Mouse (Mus musculus): ENCODE measurements at regions not wholly inside any gene's neighbourhood (a gene's known extent, or its start where the extent isn't known, plus 50 kb on each side); places are given as distances from the start of the nearest gene placed in this dataset.

GRCm38 (mm10) chr13:102251709-102252108 lies 441.6 kb upstream of the Cd180 start:
- TF ChIP-seq POLR2A (IDR thresholded peaks at IDR 0.05; ENCODE audit: borderline replicate concordance, insufficient read depth, low read length) (no peak), CTCF (IDR thresholded peaks at IDR 0.05; ENCODE audit: borderline replicate concordance, insufficient read depth, low read depth, low read length) (no peak)

All from cerebellum, adult 2 months (tissue).